Mouse (Mus musculus) liver, embryonic 11.5 days (tissue): ENCODE measurements around the gene Nfatc2. TPM values are rescaled to one million over a fixed set of nuclear protein-coding genes. Genes with fewer than 3 reads are reported as not detected.

Experiments used
- ATAC-seq: fragments of 200-750 bp; cut with Nextera tagmentation; replicated peaks from 2 replicates; pipeline ENCODE4 v1.8.0; 2017; ENCODE audit warnings: moderate number of reproducible peaks, mild to moderate bottlenecking, moderate TSS enrichment, moderate library complexity; ENCODE audit not compliant: low FRiP score
- DNase-seq: peaks from one replicate; pipeline ENCODE4 v3.0.0-alpha.2; 2017; ENCODE audit warnings: low spot score
- H3K27ac ChIP-seq: fragments of 300-500 bp; sonication (generic); 2 replicates; pipeline ENCODE4 v1.5.1; 2014; ENCODE audit warnings: mild to moderate bottlenecking, low read depth, low read length, control low read depth
- H3K27me3 ChIP-seq: fragments of 300-500 bp; sonication (generic); replicated peaks from 2 replicates; pipeline ENCODE4 v1.6.1; 2014; ENCODE audit warnings: low read length, mixed read lengths; ENCODE audit not compliant: control insufficient read depth, insufficient read depth
- H3K36me3 ChIP-seq: fragments of 300-500 bp; sonication (generic); 2 replicates; pipeline ENCODE4 v1.6.1; 2014; ENCODE audit warnings: mild to moderate bottlenecking, low read length, moderate library complexity, mixed read lengths; ENCODE audit not compliant: control insufficient read depth, insufficient read depth
- H3K4me1 ChIP-seq: fragments of 300-500 bp; sonication (generic); replicated peaks from 2 replicates; pipeline ENCODE4 v1.6.1; 2014; ENCODE audit warnings: low read length, mixed read lengths; ENCODE audit not compliant: control insufficient read depth, insufficient read depth
- H3K4me2 ChIP-seq: fragments of 300-500 bp; sonication (generic); 2 replicates; pipeline ENCODE4 v1.6.1; 2014; ENCODE audit warnings: mild to moderate bottlenecking, control low read depth, moderate library complexity
- H3K4me3 ChIP-seq: fragments of 300-500 bp; sonication (generic); 2 replicates; pipeline ENCODE4 v1.5.1; 2014; ENCODE audit warnings: low read depth, low read length, control low read depth
- H3K9ac ChIP-seq: fragments of 300-500 bp; sonication (generic); 2 replicates; pipeline ENCODE4 v1.6.1; 2014; ENCODE audit warnings: low read depth, low read length, control low read depth
- H3K9me3 ChIP-seq: fragments of 300-500 bp; sonication (generic); 2 replicates; pipeline ENCODE4 v1.6.1; 2016; ENCODE audit warnings: low read length, inconsistent platforms, mixed read lengths; ENCODE audit not compliant: control insufficient read depth
- WGBS: fragments of 180-500 bp; shearing (Covaris S2); extraction: QIAGEN DNeasy Blood & Tissue Kit; methylation state at CpG from one replicate; pipeline ENCODE4 v1.1.7; 2014; 5-methylcytosine and 5-hydroxymethylcytosine counted together
- polyA plus RNA-seq: library from polyadenylated mRNA; unstranded; fragments of >200 nt; fragmentation: Nextera tagmentation; extraction: Ambion mirVana; gene quantifications from 2 replicates; pipeline ENCODE4 v1.2.1, GENCODE M21; 2014

The Nfatc2 gene
- polyA plus RNA-seq, 1 experiment from 2014 or later: 0.77 TPM

DNA sequence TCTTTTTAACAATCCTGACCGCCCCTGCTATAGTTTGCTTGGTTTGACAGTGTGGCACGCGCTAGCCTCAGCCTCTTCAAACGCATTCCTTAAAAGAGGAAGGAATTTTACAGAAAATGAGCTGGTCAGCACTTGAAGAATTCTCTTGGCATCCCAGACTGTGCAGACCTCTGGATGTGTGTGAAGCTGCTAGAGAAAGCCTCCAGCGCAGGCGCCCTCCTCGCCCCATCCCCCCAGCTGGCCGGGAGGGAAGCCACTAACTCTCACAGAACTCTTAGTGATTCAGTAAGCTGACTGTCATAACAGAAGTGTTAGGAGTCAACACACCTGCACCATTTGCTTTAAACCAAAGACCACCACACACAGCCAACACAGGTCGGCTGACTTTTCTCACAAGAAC lies 23.3 kb downstream of the Nfatc2 start:
- no peaks in the 10 kb centered on the region for H3K36me3 ChIP-seq
- H3K9ac ChIP-seq: no peak overlapping the region
- no peak overlapping the region for H3K4me3 ChIP-seq
- H3K9me3 ChIP-seq: no peaks in the 10 kb centered on the region
- H3K27me3 ChIP-seq: peaks cover 5% of the 10 kb centered on the region; the same call in 1 of the 2 replicates
- H3K4me2 ChIP-seq: no peak overlapping the region
- no peak overlapping the region for H3K27ac ChIP-seq
- no peak for ATAC-seq
- WGBS: 63% methylated on average over 9 of the region's 9 CpGs
- DNase-seq: no peak
- peaks cover 22% of the 10 kb centered on the region for H3K4me1 ChIP-seq

DNA sequence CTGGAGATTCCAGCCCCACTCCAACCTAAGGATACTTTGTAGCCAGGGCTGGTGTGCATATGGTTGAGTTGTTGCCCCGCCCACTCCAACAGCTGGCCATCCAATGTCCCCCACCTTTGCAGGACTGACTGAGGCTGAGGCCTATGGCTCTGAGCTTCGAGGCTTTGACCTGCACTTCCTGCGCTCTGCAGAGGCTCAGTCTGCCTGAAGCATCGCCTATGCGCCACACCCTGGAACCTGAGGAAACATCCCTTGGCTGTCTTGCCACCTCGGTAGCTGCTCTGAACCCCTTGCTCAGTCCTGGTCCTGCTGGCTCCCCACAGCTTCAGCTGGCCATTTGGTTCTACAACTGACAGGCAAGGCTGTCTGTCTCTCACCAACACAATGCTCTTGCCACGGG lies 24.1 kb downstream of the Nfatc2 start:
- DNase-seq (no peak), ATAC-seq (no peak)
- H3K27me3 ChIP-seq: peaks cover 5% of the 10 kb centered on the region; the same call in 1 of the 2 replicates
- 56% methylated on average over 7 of the region's 7 CpGs for WGBS
- H3K9ac ChIP-seq: no peak overlapping the region
- peaks cover 22% of the 10 kb centered on the region for H3K4me1 ChIP-seq
- no peak overlapping the region for H3K27ac ChIP-seq
- no peaks in the 10 kb centered on the region for H3K36me3 ChIP-seq
- no peak overlapping the region for H3K4me3 ChIP-seq
- no peaks in the 10 kb centered on the region for H3K9me3 ChIP-seq
- no peak overlapping the region for H3K4me2 ChIP-seq

DNA sequence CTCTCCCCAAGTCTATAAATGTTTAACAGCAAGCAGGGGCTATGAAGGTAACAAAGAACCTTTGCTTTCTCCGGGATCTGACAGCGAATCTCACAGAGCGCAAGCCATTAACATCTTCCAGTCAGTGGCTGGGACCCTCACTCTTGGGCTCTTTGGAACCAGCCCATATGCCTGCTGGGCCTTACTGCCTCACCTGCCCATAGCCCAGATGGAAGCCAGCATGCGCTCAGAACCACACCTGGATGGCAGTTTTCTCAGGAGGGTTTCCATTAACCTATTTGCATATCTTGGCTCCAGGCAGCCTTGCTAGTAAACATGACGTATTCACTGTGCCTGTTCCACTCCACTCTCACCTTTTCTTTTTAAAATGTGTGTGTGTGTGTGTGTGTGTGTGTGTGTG lies 25.6 kb downstream of the Nfatc2 start:
- Histone ChIP-seq H3K9me3 (no peaks in the 10 kb centered on the region), H3K27me3 (peaks cover 6% of the 10 kb centered on the region; the same call in 1 of the 2 replicates), H3K4me1 (peaks cover 14% of the 10 kb centered on the region), H3K36me3 (no peaks in the 10 kb centered on the region), H3K9ac (no peak overlapping the region), H3K27ac (no peak overlapping the region), H3K4me3 (no peak overlapping the region), H3K4me2 (no peak overlapping the region)
- ATAC-seq (no peak), DNase-seq (no peak)
- 73% methylated on average over 5 of the region's 5 CpGs for WGBS

DNA sequence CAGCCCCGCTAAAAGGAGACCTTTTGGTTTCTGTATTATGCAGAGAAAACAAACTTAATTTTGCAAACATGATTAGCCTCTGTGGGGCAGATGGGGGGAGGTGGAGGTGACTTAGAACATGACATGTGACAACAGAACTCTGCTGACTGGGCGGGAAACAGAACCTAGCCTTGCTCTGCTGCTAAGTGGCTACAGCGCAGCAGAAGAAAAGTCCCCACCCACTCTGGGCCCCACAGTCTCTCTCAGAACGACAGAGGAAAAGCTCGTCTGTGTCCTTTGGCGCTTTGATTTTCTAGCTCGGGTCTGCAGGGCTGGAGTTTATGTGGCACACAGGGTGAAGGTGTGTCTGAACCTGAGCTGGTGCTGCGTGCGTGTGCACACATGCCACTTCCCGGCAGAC lies 26.5 kb downstream of the Nfatc2 start:
- Histone ChIP-seq H3K9ac (no peak overlapping the region), H3K4me1 (peaks cover 5% of the 10 kb centered on the region; the same call in 1 of the 2 replicates), H3K27ac (no peak overlapping the region), H3K36me3 (no peaks in the 10 kb centered on the region), H3K4me2 (no peak overlapping the region), H3K9me3 (no peaks in the 10 kb centered on the region), H3K4me3 (no peak overlapping the region), H3K27me3 (peaks cover 5% of the 10 kb centered on the region; the same call in 1 of the 2 replicates)
- no peak for DNase-seq
- ATAC-seq: no peak
- 59% methylated on average over 10 of the region's 10 CpGs for WGBS

DNA sequence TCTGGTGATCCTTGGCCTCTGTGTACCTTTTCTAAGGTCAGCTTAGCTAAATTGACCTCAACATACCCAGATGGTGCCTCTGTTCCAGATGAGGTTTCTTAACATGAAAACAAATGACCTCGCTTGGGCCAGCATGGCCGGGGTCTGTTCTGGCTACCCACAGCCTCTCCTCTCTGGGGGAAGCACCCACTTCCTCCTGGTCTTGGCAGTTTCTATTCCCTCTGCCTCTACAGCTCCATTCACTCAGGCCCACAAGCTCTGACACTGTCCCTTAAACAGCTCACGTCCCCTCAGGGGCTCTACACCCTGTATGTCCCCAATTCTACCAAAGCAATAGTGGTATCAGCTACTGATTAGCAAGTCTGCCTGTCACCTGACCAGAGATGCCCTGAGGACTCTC lies 27.6 kb downstream of the Nfatc2 start:
- no peak overlapping the region for H3K27ac ChIP-seq
- ATAC-seq (no peak), DNase-seq (no peak)
- no peak overlapping the region for H3K9ac ChIP-seq
- H3K9me3 ChIP-seq: no peaks in the 10 kb centered on the region
- H3K27me3 ChIP-seq: 0 out of 2 replicates have a peak, but pooled peaks cover 3% of the 10 kb centered on the region
- H3K4me3 ChIP-seq: no peak overlapping the region
- H3K36me3 ChIP-seq: no peaks in the 10 kb centered on the region
- H3K4me2 ChIP-seq: no peak overlapping the region
- WGBS: 56% methylated on average over 3 of the region's 3 CpGs
- 0 out of 2 replicates have a peak, but pooled peaks cover 5% of the 10 kb centered on the region for H3K4me1 ChIP-seq

DNA sequence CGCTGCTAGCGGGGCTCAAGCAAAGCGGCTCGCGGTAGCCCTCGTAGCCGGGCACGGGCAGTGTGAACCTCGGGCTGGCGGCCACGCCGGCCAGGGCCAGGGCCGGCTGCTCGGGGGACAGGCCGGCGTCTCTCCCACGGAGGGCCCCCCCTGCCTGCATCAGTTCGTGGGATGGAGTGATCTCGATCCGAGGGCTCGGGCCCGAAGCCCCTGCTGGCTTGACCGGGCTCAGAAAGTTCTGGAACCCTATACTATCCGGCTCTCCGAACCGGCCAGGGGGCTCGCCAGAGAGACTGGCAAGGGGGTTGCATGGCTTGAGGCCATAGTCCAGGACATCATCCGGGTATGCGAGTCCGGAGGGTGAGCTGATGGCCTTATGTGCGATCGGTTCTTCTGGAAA lies 30.2 kb downstream of the Nfatc2 start:
- Histone ChIP-seq H3K4me3 (no peak overlapping the region), H3K36me3 (no peaks in the 10 kb centered on the region), H3K27ac (no peak overlapping the region), H3K4me2 (no peak overlapping the region), H3K9me3 (no peaks in the 10 kb centered on the region), H3K9ac (no peak overlapping the region), H3K27me3 (0 out of 2 replicates have a peak, but pooled peaks cover 3% of the 10 kb centered on the region), H3K4me1 (0 out of 2 replicates have a peak, but pooled peaks cover 2% of the 10 kb centered on the region)
- 92% methylated on average over 32 of the region's 32 CpGs for WGBS
- DNase-seq: no peak
- ATAC-seq: no peak

DNA sequence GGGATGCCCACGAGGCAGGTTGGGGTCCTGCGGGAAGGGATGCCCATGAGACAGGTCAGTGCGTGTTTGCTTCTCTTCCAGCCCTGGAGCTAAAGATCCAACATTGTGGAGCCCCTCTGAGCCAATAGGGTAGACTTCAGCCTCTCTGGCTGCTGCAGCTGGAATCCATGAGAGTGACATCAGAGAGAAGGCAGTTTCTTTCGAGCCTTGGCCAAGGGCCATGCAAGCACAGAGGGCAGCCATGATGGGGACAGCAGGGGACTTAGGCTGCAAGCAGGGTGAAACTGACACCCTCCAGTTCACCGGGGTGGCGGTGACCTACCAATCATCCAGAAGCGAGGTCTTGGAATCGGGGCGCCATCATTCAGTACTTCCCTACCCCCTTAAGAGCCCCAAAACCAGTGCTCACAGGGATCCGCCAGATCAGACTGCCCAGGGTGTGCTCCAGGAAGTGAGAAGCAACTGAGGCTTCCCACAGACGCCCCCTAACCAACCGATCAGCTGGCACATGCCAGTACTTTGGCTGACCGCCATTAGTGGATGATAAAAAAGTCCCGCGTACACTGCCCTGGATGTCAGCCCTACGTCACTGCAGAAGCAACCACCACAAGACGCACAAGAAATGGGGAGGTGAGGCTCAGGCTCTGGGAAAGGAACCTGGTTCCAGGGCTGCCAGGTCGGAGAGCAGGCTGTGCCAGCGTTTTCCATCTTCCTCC lies 35.8 kb downstream of the Nfatc2 start:
- ATAC-seq (no peak), DNase-seq (no peak)
- Histone ChIP-seq H3K9ac (no peak overlapping the region), H3K27ac (no peak overlapping the region), H3K4me1 (peaks cover 11% of the 10 kb centered on the region), H3K36me3 (no peaks in the 10 kb centered on the region), H3K27me3 (peaks cover 15% of the 10 kb centered on the region), H3K4me2 (no peak overlapping the region), H3K4me3 (no peak overlapping the region), H3K9me3 (no peaks in the 10 kb centered on the region)
- 82% methylated on average over 19 of the region's 19 CpGs for WGBS

DNA sequence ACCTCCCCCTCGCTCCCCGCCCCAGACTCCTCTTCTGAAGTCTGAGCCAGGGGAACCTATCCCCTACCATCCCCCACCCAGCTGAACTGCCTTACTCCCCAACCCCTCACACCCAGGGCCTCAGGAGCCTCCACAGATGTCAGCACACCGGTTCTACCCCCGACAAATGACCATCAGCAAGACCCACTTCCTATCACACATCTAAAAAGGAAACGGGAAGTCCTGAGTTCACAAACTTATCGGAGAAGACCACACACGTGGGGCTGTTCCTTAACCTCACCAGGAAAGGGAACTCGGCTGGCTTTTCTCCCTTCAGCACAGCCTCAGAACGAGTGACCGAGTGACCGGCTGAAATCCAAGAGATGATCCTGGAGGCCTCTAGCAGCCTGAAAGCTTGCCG lies 38.3 kb downstream of the Nfatc2 start:
- Histone ChIP-seq H3K4me2 (peak overlapping the region; percentile 31; the same call in 1 of the 2 replicates), H3K27ac (no peak overlapping the region; the same call in 1 of the 2 replicates), H3K4me1 (peaks cover 11% of the 10 kb centered on the region)

DNA sequence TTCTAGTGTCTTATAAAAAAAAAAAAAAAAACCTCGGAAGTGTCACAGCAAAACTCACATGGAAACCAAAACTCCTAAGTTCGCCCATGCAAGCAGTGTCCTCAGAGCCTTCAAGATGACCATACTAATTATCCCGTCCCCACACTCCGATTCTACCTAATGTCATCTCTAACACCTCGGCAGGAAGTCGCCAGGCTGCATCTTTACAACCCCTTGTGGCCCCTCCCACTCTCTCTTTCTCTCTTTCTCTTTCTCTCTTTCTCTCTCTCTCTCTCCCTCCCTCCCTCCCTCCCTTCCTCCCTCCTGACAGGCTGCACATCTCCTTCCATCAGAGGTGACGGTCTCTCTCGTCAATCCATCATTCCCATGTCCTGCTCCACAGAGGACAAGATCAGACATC lies 44.4 kb downstream of the Nfatc2 start:
- H3K27ac ChIP-seq: no peak overlapping the region
- peaks cover 51% of the 10 kb centered on the region for H3K27me3 ChIP-seq

More for the DNA sequence above, 38.3 kb downstream of the Nfatc2 start:
- H3K9ac ChIP-seq: no peak overlapping the region
- 9% methylated on average over 12 of the region's 12 CpGs for WGBS
- no peaks in the 10 kb centered on the region for H3K36me3 ChIP-seq
- no peak for DNase-seq
- peaks cover 18% of the 10 kb centered on the region for H3K27me3 ChIP-seq
- H3K9me3 ChIP-seq: no peaks in the 10 kb centered on the region
- 0 out of 2 replicates have a peak, but pooled peaks have one; percentile 43 for ATAC-seq
- no peak overlapping the region for H3K4me3 ChIP-seq

More for the DNA sequence above, 44.4 kb downstream of the Nfatc2 start:
- H3K4me3 ChIP-seq: no peak overlapping the region
- H3K9me3 ChIP-seq: no peaks in the 10 kb centered on the region
- ATAC-seq: no peak
- H3K36me3 ChIP-seq: no peaks in the 10 kb centered on the region
- peaks cover 19% of the 10 kb centered on the region for H3K4me1 ChIP-seq
- 48% methylated on average over 8 of the region's 8 CpGs for WGBS
- H3K9ac ChIP-seq: no peak overlapping the region
- DNase-seq: no peak
- H3K4me2 ChIP-seq: no peak overlapping the region
